Mouse (Mus musculus) MEL (cell line): Measurements from ENCODE around the gene Pcnx3.

Experiments used
- CHD1 ChIP-seq: IDR thresholded peaks from 2 replicates; pipeline ENCODE4 v1.6.1; 2012; ENCODE audit warnings: low read depth, mild to moderate bottlenecking, inconsistent platforms, low read length, improper control_type of control experiment
- POLR2A ChIP-seq, 2 experiments: IDR thresholded peaks; 2 replicates each; pipeline ENCODE4 v1.6.1; 2011 to 2012; ENCODE audit warnings: low read length in 2 of 2, mild to moderate bottlenecking in 2 of 2, control low read depth in 1 of 2, improper control_type of control experiment in 1 of 2, low read depth in 1 of 2, moderate library complexity in 1 of 2; ENCODE audit not compliant: control insufficient read depth in 1 of 2, insufficient read depth in 1 of 2, poor library complexity in 1 of 2

- no peak for TF ChIP-seq CHD1
- no peak for TF ChIP-seq POLR2A (IDR thresholded peaks at IDR 0.05; ENCODE audit: control insufficient read depth in 1 of 2, insufficient read depth in 1 of 2, low read depth in 1 of 2, low read length in 2 of 2, poor library complexity in 1 of 2)
Measured at GRCm38 (mm10) chr19:5713255-5713654, 24.5 kb upstream of the Pcnx3 start.
